Mouse (Mus musculus): ENCODE measurements around the gene Usp21.

DNA sequence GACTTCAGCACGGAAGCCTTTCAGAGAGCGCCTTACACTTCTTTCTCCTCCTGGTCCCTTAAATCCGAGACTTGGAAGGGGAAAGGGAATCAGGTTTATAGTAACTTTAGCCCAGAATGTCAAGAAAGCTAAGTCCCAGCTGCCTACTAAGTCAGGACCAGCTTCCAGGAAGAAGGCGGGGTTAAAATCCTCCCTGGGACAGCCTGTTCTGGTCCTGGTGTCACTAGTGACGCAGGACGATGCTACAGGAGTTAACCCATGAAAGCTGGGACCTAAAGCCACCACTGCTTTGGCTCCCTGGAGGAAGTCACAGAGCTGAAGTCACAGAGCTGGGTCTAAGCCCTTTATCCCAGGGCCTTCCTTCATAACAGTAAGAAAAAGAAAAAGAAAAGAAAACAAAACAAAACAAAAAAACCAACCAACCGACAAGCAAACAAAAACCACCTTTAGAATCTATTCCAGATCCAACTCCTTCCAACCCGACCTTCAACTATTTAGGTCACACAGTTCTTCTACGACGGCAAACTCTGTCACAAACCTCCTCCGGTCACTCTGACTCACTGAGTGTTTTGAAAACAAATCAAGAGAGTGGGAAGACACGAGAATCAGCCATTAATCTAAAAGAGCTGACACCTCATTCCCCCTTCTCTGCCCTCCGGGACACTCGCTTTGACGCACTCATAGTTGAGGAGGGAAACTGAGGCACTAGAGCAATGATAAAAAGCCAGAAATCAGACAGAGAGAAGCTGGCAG, 47.6 kb downstream of the Usp21 start:
- TF ChIP-seq POLR2A (IDR thresholded peaks at IDR 0.05; ENCODE audit: borderline replicate concordance, insufficient read depth, low read length) (no peak), CTCF (IDR thresholded peaks at IDR 0.05; ENCODE audit: borderline replicate concordance, insufficient read depth, low read depth, low read length) (no peak)

Measured in cerebellum, adult 2 months (tissue).